Mouse (Mus musculus) thymus, adult 2 months (tissue): ENCODE results near the gene Scube2. TPM values are rescaled to one million over a fixed set of nuclear protein-coding genes. Genes with fewer than 3 reads are reported as not detected.

ENCODE experiments used
- DNase-seq: peaks from one replicate; pipeline ENCODE4 v3.0.0; 2021
- H3K27ac ChIP-seq: fragments of 200-500 bp; 2 replicates; pipeline ENCODE4 v1.5.1; 2012; ENCODE audit warnings: low read length, control low read depth; ENCODE audit not compliant: control insufficient read depth, insufficient read depth
- H3K27me3 ChIP-seq: fragments of 200-500 bp; 2 replicates; pipeline ENCODE4 v1.6.1; 2012; ENCODE audit warnings: mild to moderate bottlenecking, low read length, moderate library complexity, mixed read lengths; ENCODE audit not compliant: control insufficient read depth, insufficient read depth
- H3K36me3 ChIP-seq: fragments of 200-500 bp; 2 replicates; pipeline ENCODE4 v1.6.1; 2012; ENCODE audit warnings: mild to moderate bottlenecking, low read length, moderate library complexity; ENCODE audit not compliant: control insufficient read depth, insufficient read depth
- H3K4me1 ChIP-seq: fragments of 200-500 bp; replicated peaks from 2 replicates; pipeline ENCODE4 v1.6.1; 2012; ENCODE audit warnings: low read length; ENCODE audit not compliant: control insufficient read depth, insufficient read depth
- H3K4me3 ChIP-seq: fragments of 200-500 bp; 2 replicates; pipeline ENCODE4 v1.5.1; 2012; ENCODE audit warnings: mild to moderate bottlenecking, low read length, control low read depth, moderate library complexity; ENCODE audit not compliant: control insufficient read depth, insufficient read depth
- CTCF ChIP-seq: fragments of 200-500 bp; IDR thresholded peaks from 2 replicates; pipeline ENCODE4 v1.5.1; 2012; ENCODE audit warnings: mild to moderate bottlenecking, control low read depth, low read length, moderate library complexity, borderline replicate concordance; ENCODE audit not compliant: control insufficient read depth, poor library complexity, insufficient read depth; ENCODE audit errors: extremely low read depth
- POLR2A ChIP-seq: fragments of 200-500 bp; IDR thresholded peaks from 2 replicates; pipeline ENCODE4 v1.6.1; 2012; ENCODE audit warnings: mild to moderate bottlenecking, low read length, control low read depth, moderate library complexity; ENCODE audit not compliant: control insufficient read depth, poor library complexity, insufficient read depth; ENCODE audit errors: extremely low read depth
- WGBS: fragments of 180-500 bp; shearing (Covaris S2); methylation state at CpG from one replicate; pipeline ENCODE4 v1.1.7; 2018; 5-methylcytosine and 5-hydroxymethylcytosine counted together
- polyA plus RNA-seq: library from polyadenylated mRNA; depleted of rRNA; stranded (reverse); fragments of >200 nt; gene quantifications from 2 replicates; pipeline ENCODE4 v1.2.3, GENCODE M21; 2012

Scube2 gene
- polyA plus RNA-seq, 1 experiment: 0.34 TPM

- Histone ChIP-seq H3K27me3 (peaks cover 6% of the 10 kb centered on the region; the same call in 1 of the 2 replicates), H3K27ac (no peak overlapping the region), H3K4me1 (peaks cover 11% of the 10 kb centered on the region), H3K36me3 (no peaks in the 10 kb centered on the region), H3K4me3 (peak overlapping the region; percentile 35)
- no peak for DNase-seq
- TF ChIP-seq POLR2A (no peak), CTCF (no peak)
- 2% methylated on average over 24 of the region's 24 CpGs for WGBS
Measured at GRCm38 (mm10) chr7:109781087-109781469, 84.4 kb downstream of the Scube2 start.

GRCm38 (mm10) chr7:109772251-109772650, 93.2 kb downstream of the Scube2 start:
- H3K4me1 ChIP-seq: no peaks in the 10 kb centered on the region
- no peaks in the 10 kb centered on the region for H3K36me3 ChIP-seq
- H3K4me3 ChIP-seq: no peak overlapping the region
- H3K27ac ChIP-seq: no peak overlapping the region
- no peak for DNase-seq
- TF ChIP-seq CTCF: no peak
- no peak for TF ChIP-seq POLR2A
- no peaks in the 10 kb centered on the region for H3K27me3 ChIP-seq

GRCm38 (mm10) chr7:109768699-109769383, 96.6 kb downstream of the Scube2 start:
- no peak for TF ChIP-seq POLR2A
- no peak for TF ChIP-seq CTCF
- no peak for DNase-seq
- Histone ChIP-seq H3K27me3 (no peaks in the 10 kb centered on the region), H3K4me1 (no peaks in the 10 kb centered on the region), H3K36me3 (no peaks in the 10 kb centered on the region), H3K4me3 (no peak overlapping the region), H3K27ac (no peak overlapping the region)
- 9% methylated on average over 2 of the region's 2 CpGs for WGBS

- Histone ChIP-seq H3K27ac (no peak overlapping the region), H3K4me3 (no peak overlapping the region), H3K27me3 (no peaks in the 10 kb centered on the region), H3K4me1 (no peaks in the 10 kb centered on the region), H3K36me3 (no peaks in the 10 kb centered on the region)
- DNase-seq: no peak
- WGBS: 94% methylated on average over 7 of the region's 7 CpGs
- TF ChIP-seq POLR2A (no peak), CTCF (no peak)
Measured at GRCm38 (mm10) chr7:109767575-109768350, 97.7 kb downstream of the Scube2 start.

GRCm38 (mm10) chr7:109764009-109764408, 101.5 kb downstream of the Scube2 start:
- DNase-seq: no peak
- H3K4me1 ChIP-seq: no peaks in the 10 kb centered on the region
- no peak overlapping the region for H3K27ac ChIP-seq
- no peak for TF ChIP-seq CTCF
- no peak for TF ChIP-seq POLR2A
- H3K36me3 ChIP-seq: no peaks in the 10 kb centered on the region
- 93% methylated on average over 2 of the region's 2 CpGs for WGBS
- H3K27me3 ChIP-seq: no peaks in the 10 kb centered on the region
- H3K4me3 ChIP-seq: no peak overlapping the region

- no peak overlapping the region for H3K27ac ChIP-seq
- TF ChIP-seq CTCF (no peak), POLR2A (no peak)
- DNase-seq: no peak
- H3K36me3 ChIP-seq: no peaks in the 10 kb centered on the region
- 99% methylated on average over 3 of the region's 3 CpGs for WGBS
- H3K4me1 ChIP-seq: peaks cover 6% of the 10 kb centered on the region
- H3K4me3 ChIP-seq: no peak overlapping the region
- no peaks in the 10 kb centered on the region for H3K27me3 ChIP-seq
Measured at GRCm38 (mm10) chr7:109756291-109756690, 109.2 kb downstream of the Scube2 start.
